Mouse (Mus musculus) retina, postnatal 1 day (tissue): ENCODE results near the gene Filip1l.
"Not testable (repeated sequence)": the region's sequence is repeated elsewhere in the genome, so short reads cannot be mapped to it uniquely, and the experiment has no call there.

Source experiments
- DNase-seq: peaks from one replicate; pipeline ENCODE4 v3.0.0-alpha.2; 2012

Gene Filip1l

GRCm38 (mm10) chr16:57353932-57354331 is 1.0 kb downstream of the Filip1l start:
- DNase-seq, result no peak

DNA sequence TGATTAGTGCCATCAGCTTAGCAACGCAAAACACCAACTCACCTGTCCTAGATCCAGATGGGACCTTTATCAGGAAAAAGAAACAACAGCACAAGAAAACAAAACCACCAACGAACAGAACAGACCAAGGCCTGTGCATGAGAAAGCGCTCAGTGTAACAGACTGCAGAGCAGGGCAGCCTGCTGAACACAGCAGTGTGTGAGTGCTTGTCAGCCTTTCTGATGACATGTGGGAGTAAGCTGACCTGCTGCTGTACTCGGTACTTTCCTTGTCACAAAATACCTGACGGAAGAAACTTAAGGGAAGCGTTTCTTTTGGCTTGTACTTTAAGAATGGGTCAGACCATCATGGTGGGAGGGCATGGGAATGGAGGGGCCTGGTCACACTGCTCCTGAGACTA is 3.6 kb downstream of the Filip1l start:
- no peak for DNase-seq

GRCm38 (mm10) chr16:57357011-57357410 is 4.1 kb downstream of the Filip1l start:
- DNase-seq, result no peak

DNA sequence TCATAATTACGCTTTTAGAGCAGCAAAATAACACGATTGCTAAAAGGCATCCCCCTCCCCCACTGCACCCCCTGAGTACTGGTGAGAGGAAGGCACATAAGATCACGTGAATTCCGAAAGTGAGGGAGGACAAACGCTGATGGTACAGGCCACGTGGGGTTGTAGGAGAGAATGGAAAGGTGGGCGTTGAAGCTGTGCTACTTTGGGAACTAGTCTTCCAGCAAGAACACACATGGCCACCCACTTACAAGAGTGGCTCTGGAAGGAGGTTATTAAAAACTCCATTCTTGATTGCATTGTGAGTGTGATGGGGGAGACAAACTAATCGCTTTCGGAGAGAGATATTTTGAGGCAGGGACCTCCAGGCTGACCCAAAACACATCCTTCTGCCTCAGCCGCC is 6.4 kb downstream of the Filip1l start:
- no peak for DNase-seq

- no peak for DNase-seq
These were observed 7.9 kb downstream of the Filip1l start for GRCm38 (mm10) chr16:57360785-57361184.

DNA sequence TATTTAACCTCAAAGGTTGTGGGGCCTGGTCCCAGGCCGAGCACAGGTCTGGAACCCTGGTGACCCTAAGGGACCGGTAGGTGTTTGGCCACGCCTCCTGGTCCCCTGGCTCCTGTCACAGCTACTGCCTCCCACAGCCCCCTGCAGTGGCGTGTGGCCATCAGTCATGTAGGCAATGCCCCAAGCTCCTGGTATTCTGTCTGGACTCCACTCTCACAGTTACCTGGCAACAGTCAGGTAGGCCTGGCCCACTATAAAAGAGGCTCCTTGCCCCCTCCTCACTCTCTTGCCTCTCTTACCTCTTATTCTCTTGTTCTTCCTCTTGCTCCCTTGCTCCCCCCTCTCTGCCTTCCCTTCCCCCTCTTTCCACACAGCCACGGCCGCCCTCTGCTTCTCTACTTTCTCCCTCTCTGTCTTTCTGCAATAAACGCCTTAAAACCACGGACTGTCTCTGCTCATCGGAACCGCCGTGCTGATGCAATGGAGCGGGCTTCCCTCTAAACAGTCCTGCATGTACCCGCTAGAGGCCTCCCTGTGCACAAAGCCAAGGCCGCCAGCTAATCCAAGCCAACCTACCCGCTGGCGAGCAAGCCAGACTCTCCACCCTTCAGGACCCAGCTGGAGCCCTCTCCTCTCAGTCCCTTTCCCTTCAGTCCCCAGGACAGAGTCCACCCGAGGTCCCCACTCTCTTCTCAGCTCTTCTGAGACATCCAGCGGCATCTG is 9.9 kb downstream of the Filip1l start:
- DNase-seq, result peak; percentile 57

DNA sequence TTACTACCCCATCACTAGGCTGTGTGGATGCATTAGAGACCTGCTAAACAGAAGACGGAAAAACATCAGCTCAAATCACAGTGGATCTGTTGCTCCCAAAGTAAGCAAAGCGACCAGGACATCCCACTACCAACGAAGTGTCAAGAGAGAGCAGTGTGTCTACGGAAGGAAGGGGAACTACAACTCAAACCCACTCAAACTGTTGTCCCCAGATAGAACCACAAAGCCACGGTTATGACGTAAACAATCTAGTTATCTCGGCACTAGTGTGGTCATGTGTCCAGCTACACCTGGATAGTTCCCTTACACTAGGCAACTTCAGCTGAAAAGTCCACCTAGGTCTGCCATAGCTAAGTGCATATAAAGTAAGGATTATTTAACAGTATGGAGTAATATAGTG is 11.6 kb downstream of the Filip1l start:
- no peak for DNase-seq

GRCm38 (mm10) chr16:57366141-57366540 is 13.2 kb downstream of the Filip1l start:
- no peak for DNase-seq

GRCm38 (mm10) chr16:57366941-57367694 is 14.2 kb downstream of the Filip1l start:
- DNase-seq, result no peak

- no peak for DNase-seq
These were observed 17.1 kb downstream of the Filip1l start for GRCm38 (mm10) chr16:57369846-57370496.

DNA sequence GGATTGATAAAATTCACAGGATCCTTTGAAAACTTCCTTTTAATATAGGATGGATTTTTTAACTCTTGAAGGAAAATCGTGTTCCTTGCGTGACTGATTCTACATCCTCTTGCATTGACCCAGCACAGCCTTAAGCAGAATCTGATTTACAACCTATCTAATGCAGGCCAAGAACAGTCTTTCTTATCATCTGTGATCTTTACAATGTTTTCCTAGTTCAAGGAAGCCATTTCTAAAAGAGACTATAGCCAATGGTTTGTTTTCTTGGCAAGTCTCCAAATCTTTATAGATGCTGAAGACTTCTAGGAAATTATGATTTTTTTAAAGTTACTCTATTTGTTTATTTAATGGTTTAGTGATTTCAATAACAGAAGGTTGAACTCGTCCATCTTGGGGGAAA is 19.3 kb downstream of the Filip1l start:
- DNase-seq, result no peak

GRCm38 (mm10) chr16:57375248-57375837 is 22.4 kb downstream of the Filip1l start:
- DNase-seq, result no peak

DNA sequence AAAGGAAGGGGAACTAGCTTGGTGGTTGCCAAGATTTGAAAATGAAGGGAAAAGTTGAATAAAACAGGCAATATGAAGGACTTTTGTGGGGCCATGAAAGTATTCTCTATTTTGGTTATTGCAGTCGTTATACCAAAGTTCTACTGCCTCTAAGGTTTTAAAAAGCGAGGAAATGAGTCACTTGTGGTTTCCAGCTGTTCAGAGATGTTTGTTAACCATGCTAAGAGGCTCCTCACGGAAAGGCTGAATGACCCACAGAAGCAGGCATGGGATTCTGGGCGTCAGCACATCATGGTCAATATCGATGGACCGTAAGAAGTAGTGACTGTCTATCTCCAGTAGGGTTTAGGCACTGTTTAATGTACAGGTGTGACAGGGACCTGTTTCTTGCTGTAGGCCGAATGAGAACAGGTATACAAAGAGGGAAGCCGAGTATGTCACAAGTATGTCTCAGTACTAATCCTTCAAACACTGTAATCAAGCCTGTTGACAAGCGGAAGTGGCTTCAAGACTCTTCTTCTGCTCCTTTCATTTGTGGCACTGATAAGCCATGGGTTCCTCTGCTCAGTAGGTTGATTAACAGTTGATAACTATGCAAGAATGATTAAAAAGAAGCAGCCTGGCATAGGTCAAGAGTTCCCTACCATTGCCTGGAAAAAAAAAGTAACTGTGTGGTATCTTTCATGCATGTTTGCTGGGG is 25.9 kb downstream of the Filip1l start:
- DNase-seq, result no peak

GRCm38 (mm10) chr16:57383266-57383971 is 30.5 kb downstream of the Filip1l start:
- DNase-seq, result no peak

DNA sequence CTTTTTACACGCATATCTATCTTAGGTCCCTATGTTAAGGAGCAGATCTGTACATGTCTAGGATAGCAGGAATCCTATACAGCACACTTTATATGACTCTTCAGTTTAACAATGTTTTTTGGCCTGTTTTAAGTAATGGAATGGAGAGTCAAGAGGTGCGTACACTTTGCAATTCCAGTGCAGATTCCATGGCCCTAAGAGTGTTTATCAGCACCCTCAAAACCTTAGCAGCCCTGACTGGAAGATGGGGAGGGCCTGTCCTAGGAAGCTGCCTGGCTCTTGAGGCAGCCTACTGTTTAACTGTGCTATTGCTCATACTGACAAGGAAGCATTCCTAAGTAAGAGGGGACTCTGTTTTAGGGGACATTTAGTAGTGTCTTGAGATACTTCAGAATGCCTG is 31.4 kb downstream of the Filip1l start:
- no peak for DNase-seq

- DNase-seq, result no peak
These were observed 36.8 kb downstream of the Filip1l start for GRCm38 (mm10) chr16:57389566-57390251.

- not testable (repeated sequence) for DNase-seq
These were observed 38.3 kb downstream of the Filip1l start for GRCm38 (mm10) chr16:57391171-57391570.

- DNase-seq, result no peak
These were observed 39.6 kb downstream of the Filip1l start for GRCm38 (mm10) chr16:57392461-57392860.

- peak; percentile 37 for DNase-seq
These were observed 40.3 kb downstream of the Filip1l start for GRCm38 (mm10) chr16:57393161-57393560.

- DNase-seq, result no peak
These were observed 43.4 kb downstream of the Filip1l start for GRCm38 (mm10) chr16:57396249-57396648.

DNA sequence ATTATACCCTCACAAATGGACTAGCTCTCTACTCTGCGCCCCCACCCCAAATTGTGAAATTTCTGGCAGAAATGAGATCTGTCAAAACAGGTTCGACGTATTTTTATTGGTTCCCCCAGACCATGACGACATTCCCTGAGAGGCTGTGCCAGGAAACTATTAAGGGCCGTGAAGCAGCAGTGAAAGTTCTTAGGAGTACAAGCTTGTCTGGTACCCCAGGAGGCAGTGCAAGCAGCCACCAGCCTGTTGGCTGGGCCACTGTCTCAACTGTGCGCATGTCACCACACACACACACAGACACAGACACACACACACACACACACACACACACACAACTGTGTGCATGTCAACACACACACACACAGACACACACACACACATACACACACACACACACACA is 45.0 kb downstream of the Filip1l start:
- DNase-seq, result no peak
